Mouse (Mus musculus): ENCODE measurements around the gene Sec63.

DNA sequence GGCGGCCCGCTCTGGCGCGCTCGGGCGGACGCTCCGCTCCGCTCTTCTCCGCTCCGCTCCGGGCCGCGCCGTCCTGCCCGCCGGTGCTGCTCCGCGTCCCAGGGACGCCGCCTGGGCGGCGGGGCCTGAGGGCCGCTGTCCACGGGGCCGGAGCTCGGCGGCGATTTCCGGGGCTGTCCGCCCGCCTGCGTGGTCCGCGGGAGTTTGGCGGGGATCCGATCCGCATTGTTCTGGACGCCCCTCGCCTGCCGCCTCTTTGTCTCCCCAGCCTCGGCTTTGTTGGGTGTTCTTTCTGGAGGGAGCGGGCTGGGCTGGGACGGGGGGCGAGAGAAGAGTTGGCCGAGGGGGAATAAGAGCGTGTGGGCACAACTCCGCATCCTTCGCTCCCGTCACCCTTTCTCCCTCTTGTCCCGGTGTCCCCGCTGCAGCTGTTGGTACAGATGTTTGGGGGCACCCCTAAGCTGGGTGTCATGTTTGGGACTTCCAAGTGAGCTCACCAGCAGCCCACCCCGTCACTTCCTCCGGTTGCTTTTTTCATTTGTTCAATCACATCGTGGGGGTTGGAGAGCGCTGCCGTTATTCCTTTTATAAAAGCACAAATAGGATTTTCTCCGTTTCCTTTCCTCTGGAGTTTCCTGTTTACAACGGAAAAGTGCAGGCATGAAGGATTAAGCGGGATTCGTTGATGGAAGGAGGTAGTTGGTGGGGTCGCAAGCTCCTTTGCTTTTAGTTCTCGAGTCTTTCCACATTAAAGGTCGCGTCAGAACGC, 789 bp downstream of the Sec63 start:
- TF ChIP-seq POLR2A (IDR thresholded peaks at IDR 0.05; ENCODE audit: insufficient read depth, low read length) (no peak), EP300 (IDR thresholded peaks at IDR 0.05; ENCODE audit: insufficient read depth, low read depth, low read length) (no peak)

Measured in ES-Bruce4 (cell line).